Mouse (Mus musculus) stomach, embryonic 15.5 days (tissue): ENCODE measurements around the gene Tnxb. TPM values are rescaled to one million over a fixed set of nuclear protein-coding genes. Genes with fewer than 3 reads are reported as not detected.

ENCODE experiments used
- ATAC-seq: fragments of 200-750 bp; cut with Nextera tagmentation; 2 replicates; pipeline ENCODE4 v1.8.0; 2017; ENCODE audit warnings: low read depth, moderate number of reproducible peaks, moderate TSS enrichment; ENCODE audit not compliant: insufficient read depth, low FRiP score
- H3K27ac ChIP-seq: fragments of 300-500 bp; sonication (generic); 2 replicates; pipeline ENCODE4 v1.5.1; 2015; ENCODE audit warnings: mild to moderate bottlenecking, inconsistent platforms
- H3K27me3 ChIP-seq: fragments of 300-500 bp; sonication (generic); replicated peaks from 2 replicates; pipeline ENCODE4 v1.6.1; 2015; ENCODE audit warnings: inconsistent platforms
- H3K36me3 ChIP-seq: fragments of 300-500 bp; sonication (generic); 2 replicates; pipeline ENCODE4 v1.6.1; 2015; ENCODE audit warnings: inconsistent platforms
- H3K4me1 ChIP-seq: fragments of 300-500 bp; sonication (generic); 2 replicates; pipeline ENCODE4 v1.6.1; 2015; ENCODE audit warnings: inconsistent platforms
- H3K4me2 ChIP-seq: fragments of 300-500 bp; sonication (generic); 2 replicates; pipeline ENCODE4 v1.6.1; 2015; ENCODE audit warnings: mild to moderate bottlenecking, inconsistent platforms
- H3K4me3 ChIP-seq: fragments of 300-500 bp; sonication (generic); replicated peaks from 2 replicates; pipeline ENCODE4 v1.5.1; 2015; ENCODE audit warnings: inconsistent platforms
- H3K9ac ChIP-seq: fragments of 300-500 bp; sonication (generic); 2 replicates; pipeline ENCODE4 v1.6.1; 2015; ENCODE audit warnings: inconsistent platforms
- H3K9me3 ChIP-seq: fragments of 300-500 bp; sonication (generic); 2 replicates; pipeline ENCODE4 v1.6.1; 2016; ENCODE audit warnings: inconsistent platforms
- WGBS: fragments of 180-500 bp; shearing (Covaris S2); methylation state at CpG from one replicate; pipeline ENCODE4 v1.1.7; 2015; 5-methylcytosine and 5-hydroxymethylcytosine counted together
- polyA plus RNA-seq: library from polyadenylated mRNA; unstranded; fragments of >200 nt; fragmentation: Nextera tagmentation; extraction: Ambion mirVana; gene quantifications from 2 replicates; pipeline ENCODE4 v1.2.1, GENCODE M21; 2015

Tnxb gene
- polyA plus RNA-seq, 1 experiment from 2014 or later, result 1.4 TPM

DNA sequence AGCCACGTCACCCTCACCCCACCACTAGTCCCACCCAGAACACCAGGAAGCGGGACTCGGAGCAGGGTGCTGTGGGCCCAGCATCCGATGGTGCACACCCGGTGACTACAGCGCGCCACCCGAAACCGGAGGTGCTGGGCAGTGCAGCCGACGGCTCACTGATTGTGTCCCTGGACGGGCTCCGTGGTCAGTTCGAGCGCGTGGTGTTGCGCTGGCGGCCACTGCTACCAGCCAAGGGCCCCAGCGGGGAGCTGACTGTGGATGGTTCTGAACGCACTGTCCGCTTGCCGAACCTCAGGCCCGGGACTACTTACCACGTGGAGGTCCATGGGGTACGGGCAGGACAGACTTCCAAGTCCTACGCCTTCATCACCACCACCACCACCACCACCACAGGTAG is 9.9 kb downstream of the Tnxb start:
- no peak overlapping the region for H3K27ac ChIP-seq
- H3K9ac ChIP-seq, result no peak overlapping the region
- H3K4me3 ChIP-seq, result no peak overlapping the region
- no peak overlapping the region for H3K4me2 ChIP-seq
- peaks cover 33% of the 10 kb centered on the region for H3K4me1 ChIP-seq
- WGBS, result 83% methylated on average over 26 of the region's 26 CpGs
- peaks cover 20% of the 10 kb centered on the region; the same call in 1 of the 2 replicates for H3K27me3 ChIP-seq
- H3K36me3 ChIP-seq, result no peaks in the 10 kb centered on the region
- no peaks in the 10 kb centered on the region for H3K9me3 ChIP-seq
- no peak for ATAC-seq

DNA sequence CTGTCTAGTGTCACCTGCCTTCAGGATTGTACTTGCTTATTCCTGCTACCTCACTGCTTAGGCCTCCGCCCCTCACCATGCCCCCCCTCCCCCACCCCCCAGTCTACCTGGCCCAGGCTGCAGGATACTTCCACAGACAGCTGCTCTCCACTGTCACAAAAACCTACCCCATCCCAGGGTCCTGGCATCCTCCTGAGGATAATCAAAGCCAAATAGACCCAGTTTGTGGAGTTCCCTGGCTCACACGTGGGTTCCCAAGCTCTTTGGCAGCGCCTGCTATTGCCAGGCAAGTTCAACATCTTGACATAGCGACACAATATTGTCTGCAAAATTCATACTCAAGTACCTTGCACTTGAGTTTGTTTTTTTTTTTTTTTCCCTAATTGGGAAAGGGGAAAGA is 10.3 kb downstream of the Tnxb start:
- H3K4me3 ChIP-seq, result no peak overlapping the region
- H3K4me1 ChIP-seq, result peaks cover 37% of the 10 kb centered on the region
- peaks cover 20% of the 10 kb centered on the region; the same call in 1 of the 2 replicates for H3K27me3 ChIP-seq
- H3K27ac ChIP-seq, result no peak overlapping the region
- WGBS, result 80% methylated on average over 4 of the region's 4 CpGs
- no peak for ATAC-seq
- H3K4me2 ChIP-seq, result no peak overlapping the region
- no peaks in the 10 kb centered on the region for H3K36me3 ChIP-seq
- no peak overlapping the region for H3K9ac ChIP-seq
- H3K9me3 ChIP-seq, result no peaks in the 10 kb centered on the region

DNA sequence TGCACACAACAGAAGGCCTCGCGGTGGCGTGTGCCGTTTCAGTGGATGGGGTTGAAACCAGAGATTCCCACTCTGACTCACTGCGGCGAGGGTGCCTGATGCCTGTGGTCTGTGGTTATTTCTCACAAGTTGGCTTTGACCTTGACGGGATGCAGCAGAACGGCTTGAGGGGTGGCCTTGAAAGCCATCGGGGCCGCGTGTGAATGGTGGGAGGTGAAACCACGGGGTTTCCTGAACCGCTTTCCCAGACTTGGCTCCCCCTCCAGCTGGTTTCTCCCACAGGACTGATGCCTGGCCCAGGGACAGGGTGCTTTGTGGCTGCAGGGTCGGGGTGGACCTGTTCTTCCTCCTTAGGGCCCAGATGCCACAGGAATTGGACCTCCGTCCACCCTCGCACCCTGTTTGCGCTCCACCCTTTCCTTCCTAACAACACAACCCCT is 10.8 kb downstream of the Tnxb start:
- H3K4me3 ChIP-seq, result no peak overlapping the region
- H3K27me3 ChIP-seq, result peaks cover 17% of the 10 kb centered on the region; the same call in 1 of the 2 replicates
- H3K4me2 ChIP-seq, result no peak overlapping the region
- ATAC-seq, result no peak
- H3K9me3 ChIP-seq, result no peaks in the 10 kb centered on the region
- H3K9ac ChIP-seq, result no peak overlapping the region
- peaks cover 37% of the 10 kb centered on the region for H3K4me1 ChIP-seq
- H3K27ac ChIP-seq, result 0 out of 2 replicates have a peak overlapping the region, but pooled peaks have one; percentile 16
- no peaks in the 10 kb centered on the region for H3K36me3 ChIP-seq
- 56% methylated on average over 17 of the region's 17 CpGs for WGBS

DNA sequence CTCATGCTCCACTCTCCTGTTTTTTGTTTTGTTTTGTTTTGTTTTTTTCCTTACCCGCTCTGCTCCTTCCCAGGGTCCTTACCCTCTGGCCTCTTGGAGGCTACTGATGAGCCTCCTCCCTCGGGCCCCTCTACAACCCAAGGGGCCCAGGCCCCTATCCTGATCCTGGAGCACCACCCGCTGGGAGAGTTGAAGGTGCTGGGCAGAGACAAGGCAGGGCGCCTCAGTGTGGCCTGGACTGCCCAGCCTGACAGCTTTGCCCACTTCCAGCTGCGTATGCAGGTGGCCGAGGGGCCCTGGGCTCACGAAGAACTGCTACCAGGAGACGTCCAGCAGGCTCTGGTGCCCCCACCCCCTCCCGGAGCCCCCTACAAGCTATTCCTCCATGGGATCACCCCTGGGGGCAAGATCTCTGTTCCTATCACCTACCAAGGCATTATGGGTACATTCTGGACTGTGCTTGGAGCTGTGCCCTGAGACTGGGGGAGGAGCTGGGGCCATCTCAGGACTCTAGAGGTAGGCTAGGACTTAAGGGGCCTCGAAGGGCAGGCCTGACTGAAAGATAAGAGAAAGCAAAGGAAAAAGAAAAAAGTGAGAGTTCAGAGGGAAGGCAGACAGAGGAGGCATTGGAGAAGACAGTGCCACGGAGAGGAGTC is 11.7 kb downstream of the Tnxb start:
- Histone ChIP-seq H3K4me2 (no peak overlapping the region), H3K4me3 (no peak overlapping the region), H3K36me3 (no peaks in the 10 kb centered on the region), H3K4me1 (peaks cover 37% of the 10 kb centered on the region), H3K9ac (no peak overlapping the region), H3K27me3 (peaks cover 14% of the 10 kb centered on the region; the same call in 1 of the 2 replicates), H3K9me3 (no peaks in the 10 kb centered on the region), H3K27ac (no peak overlapping the region)
- ATAC-seq, result no peak
- 63% methylated on average over 11 of the region's 11 CpGs for WGBS

DNA sequence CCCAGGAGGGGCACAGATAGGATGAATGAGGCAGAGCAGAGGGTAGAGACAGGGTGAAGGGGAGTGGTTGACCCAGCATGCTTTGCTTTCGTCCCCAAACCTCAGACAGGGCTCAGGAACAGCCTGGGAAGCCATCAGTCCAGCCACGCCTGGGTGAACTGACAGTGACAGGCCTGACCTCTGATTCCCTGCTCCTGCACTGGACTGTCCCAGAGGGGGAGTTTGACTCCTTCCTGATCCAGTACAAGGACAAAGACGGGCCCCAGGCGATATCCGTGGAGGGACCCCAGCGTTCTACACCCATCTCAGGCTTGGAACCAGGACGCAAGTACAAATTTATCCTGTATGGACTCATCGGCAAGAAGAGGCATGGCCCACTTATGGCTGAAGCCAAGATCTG is 12.8 kb downstream of the Tnxb start:
- H3K9ac ChIP-seq, result no peak overlapping the region
- no peak for ATAC-seq
- H3K4me1 ChIP-seq, result peaks cover 37% of the 10 kb centered on the region
- no peaks in the 10 kb centered on the region for H3K36me3 ChIP-seq
- H3K27me3 ChIP-seq, result peaks cover 14% of the 10 kb centered on the region; the same call in 1 of the 2 replicates
- H3K4me2 ChIP-seq, result no peak overlapping the region
- H3K4me3 ChIP-seq, result no peak overlapping the region
- no peak overlapping the region for H3K27ac ChIP-seq
- WGBS, result 85% methylated on average over 8 of the region's 8 CpGs
- no peaks in the 10 kb centered on the region for H3K9me3 ChIP-seq

DNA sequence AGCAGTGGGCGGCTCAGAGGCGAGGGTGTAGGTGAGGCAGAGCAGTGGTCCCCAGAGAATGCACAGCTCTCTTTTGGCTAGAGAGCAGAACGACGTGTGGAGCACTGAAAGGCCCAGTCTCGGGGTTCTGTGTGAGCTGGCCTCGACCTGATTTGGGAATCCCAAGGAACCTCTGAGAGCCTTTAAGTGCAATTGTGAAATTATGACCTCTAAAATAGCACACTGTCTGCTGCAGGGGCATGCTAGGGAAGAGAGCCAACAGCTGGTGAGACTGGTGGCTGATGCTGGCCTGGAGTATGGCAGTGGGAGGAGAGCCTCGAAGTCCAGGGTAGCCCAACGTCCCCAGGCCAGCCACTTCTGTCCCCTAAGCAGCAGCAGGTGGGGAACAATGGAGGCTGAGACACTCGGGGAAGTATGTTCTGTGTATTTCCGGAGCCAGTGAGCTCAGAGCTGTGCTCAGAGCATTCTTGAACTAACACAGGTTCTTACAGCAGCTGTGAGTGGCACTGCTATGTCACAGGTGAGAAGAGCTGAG is 13.4 kb downstream of the Tnxb start:
- WGBS, result 69% methylated on average over 10 of the region's 10 CpGs
- Histone ChIP-seq H3K36me3 (no peaks in the 10 kb centered on the region), H3K4me1 (peaks cover 37% of the 10 kb centered on the region), H3K27me3 (peaks cover 14% of the 10 kb centered on the region; the same call in 1 of the 2 replicates), H3K9ac (no peak overlapping the region), H3K4me3 (no peak overlapping the region), H3K27ac (peak overlapping the region; percentile 63), H3K9me3 (no peaks in the 10 kb centered on the region), H3K4me2 (no peak overlapping the region)
- no peak for ATAC-seq

DNA sequence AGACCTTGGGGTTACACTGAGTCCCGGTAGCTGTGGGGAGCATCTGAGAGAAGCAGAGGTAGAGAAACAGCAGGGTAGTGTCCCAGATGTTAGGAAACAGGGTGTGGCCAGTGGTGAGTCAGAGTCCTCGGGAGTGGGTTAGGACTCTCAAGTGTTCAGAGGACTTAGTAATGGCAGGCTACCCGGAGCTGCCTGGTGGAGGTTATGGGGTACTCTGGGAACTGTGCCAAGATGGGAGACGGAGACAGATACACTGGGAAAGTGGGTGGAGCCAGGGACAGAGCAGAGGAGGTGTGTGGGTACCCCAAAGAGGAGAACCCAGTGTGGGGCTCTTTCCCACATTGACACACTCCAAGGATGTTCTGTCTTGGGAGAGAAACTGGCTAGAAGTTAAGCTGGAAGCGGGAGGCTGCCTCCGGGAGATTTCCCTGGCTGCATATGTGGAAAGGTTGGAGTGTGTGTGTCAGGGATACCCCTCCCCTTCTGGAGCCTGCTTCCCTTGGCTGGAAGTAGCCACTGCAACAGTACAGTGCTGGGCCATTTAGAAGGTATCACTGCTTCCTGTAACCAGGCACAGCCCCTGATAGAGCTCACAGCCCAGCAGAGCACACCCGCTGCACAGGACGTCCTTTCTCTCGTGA is 14.0 kb downstream of the Tnxb start:
- ATAC-seq, result peak; percentile 34; the same call in 1 of the 2 replicates
- H3K9ac ChIP-seq, result no peak overlapping the region
- H3K27ac ChIP-seq, result peak overlapping the region; percentile 63

DNA sequence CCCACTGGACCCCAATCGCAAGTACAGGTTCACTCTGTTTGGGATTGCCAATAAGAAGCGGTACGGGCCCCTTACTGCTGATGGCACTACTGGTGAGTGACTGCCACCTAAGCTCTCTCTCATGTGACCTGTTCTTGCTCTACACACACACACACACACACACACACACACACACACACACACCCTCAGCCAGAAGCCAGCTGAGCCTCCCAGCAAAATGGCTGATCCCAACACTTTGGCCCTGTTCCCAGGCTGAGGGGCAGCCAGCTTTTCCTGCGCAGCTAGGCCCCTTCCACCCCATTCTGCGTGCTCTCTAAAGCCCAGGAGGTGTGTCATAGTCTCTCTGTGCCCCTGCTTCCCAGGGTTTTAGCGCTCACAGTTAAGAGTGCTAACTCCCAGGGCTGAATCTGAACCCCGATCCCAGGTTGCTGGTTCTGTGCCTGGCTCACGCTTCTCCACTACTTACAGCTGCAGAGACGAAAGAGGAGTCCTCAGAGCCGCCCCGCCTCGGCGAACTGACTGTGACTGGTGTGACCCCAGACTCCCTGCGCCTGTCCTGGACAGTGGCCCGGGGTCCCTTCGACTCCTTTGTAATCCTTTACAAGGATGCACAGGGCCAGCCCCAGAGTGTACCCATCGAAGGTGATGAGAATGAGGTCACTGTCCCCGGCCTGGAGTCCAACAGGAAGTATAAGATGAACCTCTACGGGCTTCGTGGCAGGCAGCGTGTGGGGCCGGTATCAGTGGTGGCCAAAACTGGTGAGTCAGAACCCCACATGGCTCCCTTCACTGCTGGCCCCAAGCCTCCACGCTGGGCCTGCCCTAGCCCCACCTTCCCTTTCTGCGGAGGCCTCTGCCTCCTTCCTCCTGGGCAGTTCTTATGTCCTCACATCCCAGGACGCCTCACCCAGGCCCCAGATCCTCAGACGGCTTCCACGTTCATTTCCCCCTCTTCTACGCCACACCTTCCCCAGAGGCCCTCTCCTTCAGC is 15.1 kb downstream of the Tnxb start:
- Histone ChIP-seq H3K4me3 (no peak overlapping the region), H3K36me3 (no peaks in the 10 kb centered on the region), H3K27ac (peak overlapping the region; percentile 67), H3K9ac (no peak overlapping the region), H3K9me3 (no peaks in the 10 kb centered on the region), H3K27me3 (peaks cover under 1% of the 10 kb centered on the region; the same call in 1 of the 2 replicates), H3K4me2 (no peak overlapping the region), H3K4me1 (peaks cover 37% of the 10 kb centered on the region)
- WGBS, result 63% methylated on average over 28 of the region's 28 CpGs
- peak; percentile 11; the same call in 1 of the 2 replicates for ATAC-seq

More for the DNA sequence above, 14.0 kb downstream of the Tnxb start:
- Histone ChIP-seq H3K27me3 (peaks cover 11% of the 10 kb centered on the region; the same call in 1 of the 2 replicates), H3K9me3 (no peaks in the 10 kb centered on the region), H3K36me3 (no peaks in the 10 kb centered on the region), H3K4me1 (peaks cover 37% of the 10 kb centered on the region), H3K4me3 (no peak overlapping the region), H3K4me2 (no peak overlapping the region)
- 39% methylated on average over 9 of the region's 9 CpGs for WGBS

DNA sequence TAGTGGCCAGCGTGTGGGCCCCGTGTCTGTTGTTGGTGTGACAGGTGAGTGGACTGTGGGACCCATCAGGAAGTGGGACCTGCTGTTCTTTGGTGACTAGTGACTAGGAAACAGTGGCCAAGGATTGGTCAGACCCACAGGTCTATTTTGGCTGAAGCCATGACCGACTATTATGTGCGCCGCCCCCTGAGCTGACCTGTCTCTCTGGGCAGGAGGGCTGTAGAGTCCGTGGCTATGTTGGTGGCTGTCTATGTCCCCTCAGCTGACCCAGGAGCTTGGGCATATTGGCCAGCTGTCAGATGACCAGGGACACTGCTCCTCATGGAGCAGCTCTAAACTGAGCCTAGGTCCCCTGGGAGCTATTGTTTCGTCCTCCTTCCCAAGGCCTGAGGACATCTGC is 18.6 kb downstream of the Tnxb start:
- WGBS, result 89% methylated on average over 7 of the region's 7 CpGs
- Histone ChIP-seq H3K27ac (no peak overlapping the region), H3K36me3 (no peaks in the 10 kb centered on the region), H3K4me3 (no peak overlapping the region), H3K27me3 (no peaks in the 10 kb centered on the region), H3K4me1 (peaks cover 22% of the 10 kb centered on the region), H3K9me3 (no peaks in the 10 kb centered on the region), H3K9ac (no peak overlapping the region), H3K4me2 (no peak overlapping the region)
- no peak for ATAC-seq

DNA sequence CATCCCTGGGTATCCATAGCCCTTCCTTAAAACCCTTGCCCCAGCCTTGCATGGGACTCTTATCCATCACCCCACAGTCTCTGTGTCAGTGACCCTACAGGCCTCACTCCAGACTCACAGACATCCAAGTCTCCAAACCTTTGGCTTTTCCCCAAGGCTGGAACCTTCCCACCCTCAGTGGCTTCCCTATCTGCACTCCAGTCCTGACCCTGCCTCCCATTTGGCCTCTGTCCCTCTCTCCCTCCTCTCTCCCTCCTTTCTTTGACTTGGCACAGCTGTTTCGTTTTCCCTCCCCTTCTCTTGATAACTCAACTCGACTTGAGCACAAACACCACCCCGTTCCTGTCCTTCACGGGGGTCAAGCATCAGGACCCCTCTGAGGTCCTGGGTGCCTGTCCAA is 20.1 kb downstream of the Tnxb start:
- no peak overlapping the region for H3K27ac ChIP-seq
- no peak for ATAC-seq
- H3K36me3 ChIP-seq, result no peaks in the 10 kb centered on the region
- H3K9me3 ChIP-seq, result no peaks in the 10 kb centered on the region
- no peak overlapping the region for H3K9ac ChIP-seq
- H3K4me3 ChIP-seq, result no peak overlapping the region
- H3K4me1 ChIP-seq, result peaks cover 8% of the 10 kb centered on the region
- 46% methylated on average over 4 of the region's 4 CpGs for WGBS
- H3K27me3 ChIP-seq, result no peaks in the 10 kb centered on the region
- H3K4me2 ChIP-seq, result no peak overlapping the region

DNA sequence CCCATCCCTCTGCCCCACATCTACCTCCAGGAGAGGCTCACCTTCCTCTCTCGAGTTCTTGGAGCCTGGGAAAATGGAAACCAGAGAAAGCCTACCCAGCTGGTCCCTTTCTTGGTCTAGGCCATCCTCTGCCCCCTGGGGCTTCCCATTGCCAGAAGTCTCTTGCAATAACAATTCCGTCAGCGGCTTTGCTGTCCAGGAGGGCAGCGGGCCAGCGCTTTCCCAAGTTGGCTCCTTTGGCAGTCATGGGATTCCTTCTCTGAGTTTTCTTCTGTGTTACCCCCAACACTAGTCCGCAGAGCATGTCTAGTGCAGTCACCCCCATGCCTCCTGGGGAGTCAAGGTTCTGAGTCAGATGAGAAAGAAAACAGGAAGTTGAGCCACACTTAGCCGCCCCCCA is 22.6 kb downstream of the Tnxb start:
- no peak overlapping the region for H3K9ac ChIP-seq
- no peaks in the 10 kb centered on the region for H3K4me1 ChIP-seq
- no peak for ATAC-seq
- H3K27me3 ChIP-seq, result no peaks in the 10 kb centered on the region
- H3K4me2 ChIP-seq, result no peak overlapping the region
- WGBS, result 74% methylated on average over 7 of the region's 7 CpGs
- H3K4me3 ChIP-seq, result no peak overlapping the region
- no peaks in the 10 kb centered on the region for H3K9me3 ChIP-seq
- no peak overlapping the region for H3K27ac ChIP-seq
- no peaks in the 10 kb centered on the region for H3K36me3 ChIP-seq
